Mouse (Mus musculus) erythroblast, embryonic 14.5 days (primary cell): Measurements from ENCODE around the gene Tex21.

Experiments used
- GATA1 ChIP-seq: IDR thresholded peaks from 2 replicates; pipeline ENCODE4 v1.6.1; 2012; ENCODE audit warnings: low read length, inconsistent platforms, mixed read lengths
- TAL1 ChIP-seq: IDR thresholded peaks from 3 replicates; pipeline ENCODE4 v1.6.1; 2012; ENCODE audit warnings: low read length, inconsistent platforms, mixed read lengths

DNA sequence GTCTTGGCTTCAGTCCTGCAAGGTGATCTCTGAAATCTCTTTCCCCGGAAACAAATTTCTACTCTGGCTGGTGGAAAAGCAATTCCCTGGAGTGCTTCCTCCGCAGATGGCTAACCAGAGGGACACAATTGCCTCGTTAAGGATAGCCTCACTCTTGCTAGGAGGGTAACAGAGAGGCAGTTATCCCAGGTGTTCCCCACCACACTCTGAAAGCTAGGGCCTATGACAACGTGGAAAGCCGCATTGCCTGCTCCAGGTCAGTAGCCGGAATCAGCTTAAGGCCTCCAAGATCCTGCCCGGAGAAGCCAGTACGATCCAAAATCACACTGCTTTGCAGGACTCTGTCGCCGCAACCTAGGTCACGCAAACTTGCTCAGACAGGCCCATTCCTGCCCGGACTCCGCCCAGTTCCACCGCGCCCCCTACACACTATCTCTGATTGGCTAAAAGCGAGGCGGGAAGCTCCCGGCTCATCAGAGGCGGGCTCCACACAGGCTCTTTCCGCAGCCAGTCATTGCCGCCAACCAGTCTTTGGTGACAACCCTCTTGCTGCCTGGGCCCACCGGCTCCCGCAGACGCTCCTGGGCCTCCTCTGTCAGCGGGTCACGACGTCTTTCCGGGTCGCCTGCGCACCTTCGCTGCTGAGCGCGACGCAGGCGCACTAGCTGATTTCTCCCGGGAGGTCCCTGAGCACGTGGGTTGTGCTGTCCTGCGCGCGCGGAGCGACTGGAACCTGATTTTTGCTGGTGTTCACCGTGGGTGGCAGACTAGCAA lies 8.4 kb upstream of the Tex21 start, which contains the start of gene Mthfd1:
- TF ChIP-seq GATA1 (no peak), TAL1 (no peak)
